Mouse (Mus musculus): ENCODE results near the gene Lrsam1.
A peak's percentile ranks its signal among the peaks of the same experiment; 100 is the strongest.
"Not testable (repeated sequence)": the region's sequence is repeated elsewhere in the genome, so short reads cannot be mapped to it uniquely, and the experiment has no call there.

Lrsam1 gene

DNA sequence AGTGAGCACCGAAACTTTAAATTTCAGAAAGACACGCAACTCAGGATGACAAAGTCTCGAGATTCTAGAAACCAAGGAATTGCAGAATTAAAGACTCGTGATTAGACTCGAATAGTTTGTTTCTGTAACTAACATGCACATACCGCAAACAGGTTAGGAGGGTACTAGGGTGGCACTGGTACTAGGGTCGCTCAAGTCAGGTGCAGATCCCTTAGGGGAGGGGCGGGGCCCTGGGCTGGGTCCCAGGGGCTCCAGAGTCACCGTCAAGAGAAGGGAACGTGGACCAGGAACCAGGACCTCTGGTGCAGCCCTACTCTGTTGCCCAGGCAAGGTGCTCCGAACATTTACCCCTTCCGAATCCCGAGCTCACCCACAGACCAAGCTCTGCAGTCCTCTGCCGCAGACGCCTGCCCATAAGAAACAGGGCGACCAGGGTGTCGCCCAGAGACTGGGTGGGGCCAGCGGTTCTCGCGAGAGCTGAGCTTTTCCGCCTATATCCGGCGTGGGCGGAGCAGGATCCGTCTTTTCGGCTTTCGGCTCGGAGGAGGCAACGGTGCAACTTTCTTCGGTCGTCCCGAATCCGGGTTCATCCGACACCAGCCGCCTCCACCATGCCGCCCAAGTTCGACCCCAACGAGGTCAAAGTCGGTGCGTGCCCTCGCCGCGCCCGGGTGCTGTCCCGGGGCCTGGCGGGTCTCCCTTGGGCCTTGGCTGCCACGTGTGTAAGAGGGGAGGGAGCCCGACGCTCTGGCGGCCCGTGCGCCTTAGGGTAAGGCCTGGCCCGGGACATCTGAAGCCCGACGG, at the start of gene Lrsam1, which contains the start of gene Rpl12:
Gene Lrsam1 (minus strand): TSS at position 423 of the 804 bp plus-strand sequence.
Gene Rpl12 (plus strand): TSS at position 368 of the 804 bp plus-strand sequence.
- peak; percentile 89 to 90 for DNase-seq (ENCODE audit: low spot score in 2 of 2)

DNA sequence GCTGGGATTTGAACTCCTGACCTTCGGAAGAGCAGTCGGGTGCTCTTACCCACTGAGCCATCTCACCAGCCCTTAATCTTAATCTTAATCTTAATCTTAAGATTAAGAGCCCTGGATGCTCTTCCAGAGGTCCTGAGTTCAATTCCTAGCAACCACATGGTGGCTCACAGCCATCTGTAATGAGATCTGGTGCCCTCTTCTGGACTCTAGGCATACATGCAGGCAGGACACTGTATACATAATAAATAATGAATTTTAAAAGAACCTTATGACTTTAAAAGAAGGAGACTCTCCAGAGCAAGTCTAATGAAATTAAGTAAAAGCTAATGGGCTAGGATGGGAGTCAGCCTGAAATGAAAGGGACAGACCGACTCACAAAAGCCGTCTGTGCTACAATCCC, 47.6 kb upstream of the Lrsam1 start:
- DNase-seq (ENCODE audit: low spot score in 2 of 2) = not testable (repeated sequence)

DNA sequence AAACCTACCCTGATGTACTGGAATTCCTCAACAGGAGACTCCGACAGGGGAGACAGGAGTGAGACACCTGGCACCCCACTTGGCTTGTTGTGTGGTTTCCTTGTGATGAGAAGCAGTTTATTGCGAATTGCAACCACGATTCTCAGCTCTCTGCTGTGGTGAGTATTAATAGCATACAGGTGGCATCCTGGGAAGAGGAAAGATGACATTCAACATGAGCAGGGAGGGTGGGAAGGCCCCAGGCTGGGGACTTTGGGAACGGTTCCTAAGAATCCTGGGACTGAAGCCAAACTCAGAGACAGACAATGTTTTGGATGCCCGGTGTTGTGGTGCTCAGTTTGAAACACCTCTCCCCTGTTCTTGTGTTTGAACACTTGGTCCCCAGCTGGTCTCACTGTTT, 43.6 kb upstream of the Lrsam1 start:
- DNase-seq (ENCODE audit: low spot score in 2 of 2) = no peak

DNA sequence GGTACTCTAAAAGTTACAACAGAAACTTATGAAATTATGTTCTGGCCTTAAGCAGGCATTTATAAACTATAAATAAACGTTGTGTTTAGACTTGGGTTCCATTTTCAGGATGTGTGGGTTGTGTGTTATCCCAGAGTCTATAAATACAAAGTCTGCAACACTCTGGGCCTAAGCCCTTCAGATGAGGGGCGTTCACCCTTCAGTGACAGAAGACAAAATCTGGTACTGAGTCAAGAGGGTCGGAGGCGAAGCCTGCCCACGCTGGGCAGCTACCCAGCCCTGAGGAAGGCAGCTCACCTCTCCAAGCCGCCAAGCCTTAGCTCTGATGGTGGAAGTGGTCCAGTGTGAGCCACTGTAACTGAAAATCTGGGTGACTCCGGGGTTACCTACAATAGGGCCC, 40.7 kb upstream of the Lrsam1 start:
- DNase-seq (ENCODE audit: low spot score in 2 of 2) = no peak

DNA sequence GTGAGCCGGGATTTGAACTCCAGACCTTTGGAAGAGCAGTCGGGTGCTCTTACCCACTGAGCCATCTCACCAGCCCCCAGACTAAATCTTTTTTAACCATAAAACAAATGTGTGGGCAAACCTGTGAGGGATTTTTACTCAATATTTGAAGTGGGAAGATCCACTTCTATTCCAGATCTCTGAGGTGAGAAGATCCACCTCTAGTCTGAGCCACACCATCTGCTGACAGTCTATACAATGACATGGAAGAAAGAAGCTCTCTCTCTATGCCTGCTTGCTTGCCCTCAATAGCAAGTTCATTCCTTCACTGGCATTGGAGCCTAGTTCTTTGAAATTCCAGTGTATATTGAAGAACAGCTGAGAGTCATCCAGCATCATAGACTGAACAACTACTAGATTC, 38.3 kb upstream of the Lrsam1 start:
- no peak for DNase-seq (ENCODE audit: low spot score in 2 of 2)

- no peak for DNase-seq (ENCODE audit: low spot score in 2 of 2)
These were observed 36.4 kb upstream of the Lrsam1 start for GRCm38 (mm10) chr2:32997792-32998191.

DNA sequence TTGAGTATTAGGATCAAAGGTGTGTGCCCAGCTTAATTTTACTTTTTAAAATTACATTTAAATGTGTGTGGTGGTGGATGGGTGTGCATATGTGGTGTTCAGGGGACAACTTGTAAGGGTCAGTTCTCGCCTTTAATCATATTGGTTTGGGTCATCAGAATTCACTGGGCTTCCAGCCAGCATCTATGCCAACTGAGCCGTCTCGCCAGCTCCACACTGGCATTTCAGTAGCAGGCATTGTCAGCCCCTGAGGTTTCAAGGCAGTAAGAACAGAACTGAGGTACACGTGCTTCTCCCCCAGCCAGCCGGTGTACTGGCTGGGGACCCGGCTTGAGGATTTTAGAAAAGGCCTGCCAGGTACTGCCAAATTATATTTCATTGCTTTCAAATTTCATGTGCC, 35.7 kb upstream of the Lrsam1 start:
- no peak for DNase-seq (ENCODE audit: low spot score in 2 of 2)

DNA sequence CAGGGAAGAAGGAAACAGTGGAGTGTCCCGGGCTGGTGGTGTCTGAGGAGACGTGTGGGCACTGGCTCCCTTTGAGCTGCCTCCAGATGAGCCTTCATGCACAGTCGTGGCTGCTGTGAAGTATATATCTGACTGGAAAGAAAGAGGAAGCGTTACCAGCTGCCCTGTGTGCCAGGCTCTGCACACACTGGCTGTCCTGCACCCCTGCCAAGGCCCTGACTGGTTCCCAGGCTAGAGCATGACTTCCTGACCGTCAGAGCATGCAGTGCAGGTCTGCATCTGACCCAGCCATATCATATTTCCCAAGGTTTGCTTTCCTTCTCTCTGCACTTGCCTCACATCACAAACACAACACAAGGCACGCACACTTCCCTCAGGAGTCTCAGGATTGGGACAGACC, 30.7 kb upstream of the Lrsam1 start:
- DNase-seq (ENCODE audit: low spot score in 2 of 2) = no peak

DNA sequence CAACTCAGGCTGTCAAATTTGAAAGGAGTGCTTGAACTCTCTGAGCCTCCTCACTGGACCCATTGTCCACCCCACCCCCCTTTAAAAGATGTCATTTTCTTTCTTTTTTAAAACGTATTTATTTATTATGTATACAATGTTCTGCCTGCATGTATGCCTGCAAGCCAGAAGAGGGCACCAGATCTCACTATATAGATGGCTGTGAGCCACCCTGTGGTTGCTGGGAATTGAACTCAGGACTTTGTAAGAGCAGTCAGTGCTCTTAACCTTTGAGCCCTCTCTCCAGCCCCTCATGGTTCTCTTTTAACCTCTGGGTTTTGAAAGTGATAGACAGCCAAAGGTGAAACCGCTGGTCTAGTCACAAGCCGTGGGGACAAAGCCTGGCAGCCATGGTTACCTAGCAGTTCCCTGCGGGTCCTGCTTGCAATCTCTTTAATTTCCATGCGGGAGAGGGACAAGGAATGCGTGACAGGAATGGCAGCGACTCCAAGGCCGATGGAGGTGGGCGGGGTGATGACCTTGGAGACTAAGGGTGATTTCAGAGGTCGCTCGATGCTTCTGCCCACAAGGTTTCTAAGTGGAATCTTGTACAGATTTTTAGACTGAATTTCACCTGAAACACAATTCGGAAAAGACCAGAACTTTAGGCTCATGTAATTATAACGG, 28.9 kb upstream of the Lrsam1 start:
- no peak for DNase-seq (ENCODE audit: low spot score in 2 of 2)

GRCm38 (mm10) chr2:32989376-32989775, 28.0 kb upstream of the Lrsam1 start:
- DNase-seq (ENCODE audit: low spot score in 2 of 2) = no peak

DNA sequence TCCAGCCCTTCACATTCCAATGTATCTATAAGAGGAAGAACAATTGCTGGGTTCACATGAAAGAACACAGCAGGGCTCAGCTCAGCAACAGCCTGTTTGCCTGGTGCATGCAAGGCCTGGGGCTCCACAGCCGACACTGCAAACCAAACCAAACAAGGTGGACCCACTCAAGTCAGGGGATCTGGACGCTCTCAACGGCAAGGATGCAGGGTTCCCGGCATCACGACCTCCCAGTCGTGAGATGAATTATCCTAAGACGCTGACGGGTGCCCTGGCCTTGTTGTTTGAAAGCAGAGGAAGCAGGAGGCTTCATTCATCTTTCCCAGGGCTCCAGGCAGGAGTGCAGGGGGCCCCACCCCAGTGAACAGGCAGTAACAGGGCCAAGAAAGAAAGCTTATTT, 24.4 kb upstream of the Lrsam1 start:
- no peak for DNase-seq (ENCODE audit: low spot score in 2 of 2)

DNA sequence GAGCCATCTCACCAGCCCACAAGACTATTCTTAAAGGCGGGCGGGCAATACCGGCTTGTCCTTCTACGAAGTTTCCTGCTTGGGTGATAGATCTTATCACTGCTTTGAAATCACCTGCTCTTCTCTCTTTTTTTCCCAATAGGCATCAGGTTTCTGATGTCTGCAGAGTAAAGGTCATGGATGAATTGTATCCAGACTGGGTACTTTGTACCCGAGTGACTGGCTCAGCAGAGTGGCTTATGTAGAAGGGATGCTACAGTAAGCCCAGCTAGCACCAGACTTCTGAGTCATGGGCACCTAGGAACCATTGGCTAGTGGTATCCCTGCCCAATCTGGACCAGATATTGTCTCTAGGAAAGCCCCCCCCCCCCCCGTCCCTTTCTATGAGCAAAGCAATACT, 22.2 kb upstream of the Lrsam1 start:
- DNase-seq (ENCODE audit: low spot score in 2 of 2) = no peak

DNA sequence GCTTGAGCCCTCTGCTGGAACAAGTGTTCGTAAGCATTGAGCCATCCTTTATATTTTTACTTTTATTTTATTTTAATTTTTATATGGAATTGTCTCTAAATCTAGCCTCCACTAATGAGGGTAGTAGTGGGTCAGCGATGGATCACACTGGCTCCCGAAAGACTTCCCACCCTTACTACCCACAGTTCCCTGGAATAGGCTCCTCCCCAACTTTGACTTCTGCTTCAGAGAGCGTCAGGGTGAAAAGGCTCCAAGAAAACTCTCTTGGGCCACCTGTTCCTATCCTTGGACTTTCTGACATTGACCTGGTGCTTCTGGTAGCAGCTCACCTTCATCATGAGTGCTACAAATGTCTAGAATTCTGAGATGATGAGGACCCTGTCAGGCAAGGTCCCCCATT, 21.3 kb upstream of the Lrsam1 start:
- no peak for DNase-seq (ENCODE audit: low spot score in 2 of 2)

DNA sequence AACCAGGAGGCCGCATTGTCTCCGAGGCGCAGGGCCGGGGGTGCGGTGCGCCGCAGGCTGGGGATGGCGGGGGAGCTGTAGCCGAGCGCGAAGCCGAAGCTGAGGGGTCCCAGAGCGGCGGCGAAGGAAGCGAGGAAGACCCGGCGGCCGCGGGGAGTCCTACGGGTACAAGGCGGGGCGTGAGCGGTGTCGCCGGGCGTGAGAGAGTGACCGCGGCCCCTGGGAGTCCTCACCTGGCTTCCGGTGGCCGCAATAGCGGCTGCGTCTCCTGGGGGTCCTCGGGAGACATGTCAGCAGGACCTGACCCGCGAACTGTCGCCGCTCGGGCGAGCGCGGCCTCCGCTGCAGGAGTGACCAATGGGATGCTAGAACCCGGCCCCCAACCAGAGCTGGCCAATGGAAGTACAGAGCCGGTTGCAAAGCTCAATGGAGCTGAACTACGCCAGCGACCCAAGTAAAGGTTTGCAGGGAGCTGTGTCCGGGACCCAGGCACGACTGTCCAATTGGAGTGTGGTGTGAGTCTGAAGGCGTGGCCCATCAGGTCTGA, 20.4 kb upstream of the Lrsam1 start, which contains the start of gene Slc2a8:
Gene Slc2a8 (minus strand): TSS at position 359 of the 547 bp plus-strand sequence.
- DNase-seq (ENCODE audit: low spot score in 2 of 2) = peak; percentile 88 to 89

- DNase-seq (ENCODE audit: low spot score in 2 of 2) = no peak
These were observed 19.9 kb upstream of the Lrsam1 start for GRCm38 (mm10) chr2:32981281-32981680.

- DNase-seq (ENCODE audit: low spot score in 2 of 2) = no peak
These were observed 18.3 kb upstream of the Lrsam1 start for GRCm38 (mm10) chr2:32979675-32980074.

DNA sequence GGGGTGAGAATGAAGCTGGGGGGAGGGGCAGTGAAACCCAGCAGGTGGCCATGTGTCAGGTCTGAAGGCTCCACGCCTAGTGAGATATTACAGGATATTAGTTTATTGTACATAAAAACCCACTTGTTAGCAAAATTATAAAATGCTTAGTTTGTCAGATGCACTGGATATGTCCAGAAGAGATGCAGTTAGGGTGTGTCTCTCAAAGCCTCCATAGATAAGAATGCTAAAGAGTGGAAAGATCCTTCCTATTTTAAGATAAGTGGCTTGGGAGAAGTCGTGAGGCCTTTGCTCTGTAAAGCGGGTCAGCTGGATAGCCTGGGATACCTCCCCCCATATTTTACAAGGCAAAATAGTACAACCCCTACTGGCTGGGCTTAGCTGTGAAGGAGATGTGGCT, 17.3 kb upstream of the Lrsam1 start:
- DNase-seq (ENCODE audit: low spot score in 2 of 2) = no peak

GRCm38 (mm10) chr2:32977114-32977513, 15.7 kb upstream of the Lrsam1 start:
- DNase-seq (ENCODE audit: low spot score in 2 of 2) = no peak

- DNase-seq (ENCODE audit: low spot score in 2 of 2) = no peak
These were observed 12.8 kb upstream of the Lrsam1 start for GRCm38 (mm10) chr2:32974216-32974615.

- DNase-seq (ENCODE audit: low spot score in 2 of 2) = no peak
These were observed 9.8 kb upstream of the Lrsam1 start for GRCm38 (mm10) chr2:32971235-32971634.

DNA sequence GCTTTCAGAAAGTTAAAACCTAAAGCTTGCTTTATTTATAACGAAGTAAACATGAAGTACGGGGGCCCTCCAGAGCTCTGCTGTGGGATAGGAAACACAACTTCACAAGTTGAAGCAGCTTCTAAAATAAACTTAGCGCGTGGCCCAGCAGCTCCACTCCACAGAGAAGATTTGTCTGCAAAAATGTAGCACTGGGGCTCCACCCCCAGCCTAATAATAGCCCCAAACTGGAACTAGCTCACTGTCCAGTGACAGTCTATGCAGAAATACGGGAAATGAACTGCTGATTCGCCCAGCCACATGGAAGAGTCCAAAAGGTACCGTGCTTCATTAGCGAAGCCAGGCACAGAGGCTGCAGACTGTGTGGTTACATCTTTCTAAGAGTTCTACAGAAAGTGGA, 7.9 kb upstream of the Lrsam1 start:
- no peak for DNase-seq (ENCODE audit: low spot score in 2 of 2)

- DNase-seq (ENCODE audit: low spot score in 2 of 2) = no peak
These were observed 6.7 kb upstream of the Lrsam1 start for GRCm38 (mm10) chr2:32968024-32968614.

Data from frontal cortex, postnatal 14 days (tissue).